Mouse (Mus musculus): ENCODE measurements at regions not wholly inside any gene's neighbourhood (a gene's known extent, or its start where the extent isn't known, plus 50 kb on each side); places are given as distances from the start of the nearest gene placed in this dataset.
A peak's percentile ranks its signal among the peaks of the same experiment; 100 is the strongest.

GRCm38 (mm10) chr4:39926021-39926591 lies 216.8 kb upstream of the Aco1 start:
- DNase-seq (ENCODE audit: low spot score in 2 of 2), result no peak

DNA sequence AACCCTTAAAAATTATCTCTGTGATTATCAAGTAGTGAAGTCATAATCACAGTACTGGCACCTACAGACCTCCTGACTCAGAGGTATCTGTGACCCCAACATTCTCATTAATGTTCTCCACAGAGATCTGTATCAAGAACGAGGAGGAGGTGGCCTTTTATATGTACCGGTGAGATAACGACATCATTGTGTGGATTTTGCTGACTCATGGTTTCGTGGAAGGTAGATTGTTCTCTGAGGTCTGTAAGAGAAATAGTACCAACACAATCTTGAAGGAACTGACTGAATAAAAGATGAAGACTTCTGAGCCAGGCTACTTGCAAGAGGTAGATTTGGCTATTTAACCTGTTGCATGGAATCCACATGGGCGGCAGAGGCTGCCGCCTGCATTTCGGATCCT lies 216.3 kb upstream of the Aco1 start:
- no peak for DNase-seq (ENCODE audit: low spot score in 2 of 2)

DNA sequence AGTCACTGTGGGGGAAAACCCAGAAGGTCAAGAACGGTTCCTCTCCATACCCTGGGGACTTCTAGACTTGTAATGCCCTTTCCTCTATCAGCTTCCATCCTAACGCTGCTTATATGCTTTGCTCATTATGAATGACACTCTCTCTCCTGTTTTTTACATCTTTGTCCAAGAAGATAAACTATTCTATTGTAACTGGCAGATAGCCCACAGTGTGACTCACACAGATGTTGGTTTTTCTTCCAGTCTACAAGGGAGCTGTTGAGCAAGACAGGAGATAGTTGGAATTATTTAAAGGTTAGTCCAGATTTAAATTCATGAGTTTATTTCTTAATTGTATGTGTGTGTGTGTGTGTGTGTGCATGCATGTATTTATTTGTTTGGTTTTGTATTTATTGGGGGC lies 214.4 kb upstream of the Aco1 start:
- no peak for DNase-seq (ENCODE audit: low spot score in 2 of 2)

GRCm38 (mm10) chr4:39934025-39934708 lies 208.7 kb upstream of the Aco1 start:
- DNase-seq (ENCODE audit: low spot score in 2 of 2), result no peak

- DNase-seq (ENCODE audit: low spot score in 2 of 2), result no peak
These were observed 184.2 kb upstream of the Aco1 start for GRCm38 (mm10) chr4:39958687-39959086.

DNA sequence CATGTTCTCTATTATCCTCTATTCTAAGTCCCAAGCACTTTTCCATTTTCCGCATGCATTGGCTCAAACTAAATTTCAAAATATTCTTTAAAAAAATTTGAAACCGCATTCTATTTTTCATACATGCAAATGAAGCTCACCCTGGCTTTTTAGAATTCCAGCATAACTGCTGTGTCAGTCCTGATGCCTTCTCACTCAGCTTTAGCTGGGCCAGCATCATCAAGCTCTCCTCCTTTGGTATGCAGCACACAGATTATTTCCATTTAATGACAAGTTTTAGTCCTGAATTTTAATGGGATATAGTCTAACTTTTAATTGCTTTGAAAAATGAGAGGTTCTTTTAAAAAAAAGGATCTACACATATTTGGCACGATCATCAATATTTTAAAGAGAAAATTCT lies 174.9 kb upstream of the Aco1 start:
- DNase-seq (ENCODE audit: low spot score in 2 of 2), result no peak

DNA sequence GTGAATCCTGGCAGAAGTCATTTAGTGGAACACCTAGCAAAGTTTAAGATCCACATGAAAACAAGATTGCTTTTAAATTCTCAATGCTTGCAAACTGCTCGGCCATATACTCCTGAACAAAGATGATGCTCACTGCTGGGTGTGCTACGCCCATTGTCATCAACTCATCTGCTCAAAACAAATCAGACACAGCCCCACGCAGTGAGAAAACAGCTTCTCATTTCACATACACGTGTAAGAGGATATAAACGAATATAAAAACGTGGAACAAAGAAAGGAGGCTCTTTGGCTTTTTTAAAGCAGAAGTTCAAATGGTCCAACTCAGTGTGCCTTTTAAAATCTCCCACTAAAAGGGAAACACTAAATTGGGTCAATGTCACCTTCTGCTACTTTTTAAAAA lies 151.5 kb upstream of the Aco1 start:
- DNase-seq (ENCODE audit: low spot score in 2 of 2), result no peak

GRCm38 (mm10) chr4:39991851-39992250 lies 151.0 kb upstream of the Aco1 start:
- DNase-seq (ENCODE audit: low spot score in 2 of 2), result no peak

DNA sequence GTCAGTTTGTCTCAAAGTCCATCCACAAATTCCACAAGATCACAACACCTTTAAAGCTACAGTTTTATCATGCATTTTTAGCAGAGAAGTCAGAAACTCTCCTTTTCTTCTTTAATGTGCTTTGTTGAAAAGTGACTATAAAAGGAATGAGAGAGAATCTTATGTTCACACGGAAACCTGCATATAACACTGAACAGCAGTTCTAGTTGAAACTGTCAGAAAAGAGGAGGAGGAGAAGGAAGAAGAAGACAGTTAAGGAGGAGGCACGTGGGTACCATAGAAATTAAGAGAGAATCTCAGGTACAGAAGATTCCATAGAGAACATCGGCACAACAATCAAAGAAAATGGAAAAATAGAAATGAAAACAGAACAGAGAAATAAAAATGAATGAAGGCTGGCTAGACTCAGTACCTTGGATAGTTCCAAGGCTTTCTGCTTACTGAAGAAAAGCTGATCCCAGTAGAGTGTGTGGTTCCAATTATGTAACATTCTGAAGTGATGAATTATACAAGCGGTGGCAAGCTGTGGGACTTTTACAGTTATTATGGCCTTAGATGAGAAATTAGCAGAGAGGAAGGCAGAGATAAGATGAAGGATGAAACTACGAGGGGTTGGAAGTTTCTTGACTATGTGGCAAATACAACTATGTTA lies 144.0 kb upstream of the Aco1 start:
- DNase-seq (ENCODE audit: low spot score in 2 of 2), result no peak

DNA sequence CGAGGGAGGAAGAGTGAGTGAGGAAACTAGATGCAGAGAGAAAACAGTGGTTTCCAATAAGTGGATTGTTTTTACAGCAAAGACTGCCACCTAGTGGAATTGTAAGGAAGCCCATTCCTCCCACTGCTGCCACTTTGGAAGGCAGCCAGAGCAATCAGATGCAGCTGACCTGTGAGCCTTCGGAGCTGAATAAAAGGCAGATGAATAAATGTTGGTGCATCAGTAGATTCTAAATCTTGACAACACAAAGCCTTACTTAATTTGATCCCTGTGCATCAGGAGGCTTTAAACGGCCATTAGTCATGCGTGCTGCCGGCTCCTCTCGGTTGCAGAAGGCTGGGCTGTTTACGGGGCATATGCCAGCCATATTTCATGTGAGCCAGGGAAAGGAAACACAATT lies 128.2 kb upstream of the Aco1 start:
- DNase-seq (ENCODE audit: low spot score in 2 of 2), result peak; percentile 60 to 80

GRCm38 (mm10) chr4:40016856-40017255 lies 126.0 kb upstream of the Aco1 start:
- no peak for DNase-seq (ENCODE audit: low spot score in 2 of 2)

GRCm38 (mm10) chr4:40018208-40018607 lies 124.7 kb upstream of the Aco1 start:
- DNase-seq (ENCODE audit: low spot score in 2 of 2), result peak in 1 of 2 experiments; percentile 12

GRCm38 (mm10) chr4:40031361-40031760 lies 111.5 kb upstream of the Aco1 start:
- no peak for DNase-seq (ENCODE audit: low spot score in 2 of 2)

GRCm38 (mm10) chr4:40047846-40048245 lies 95.0 kb upstream of the Aco1 start:
- DNase-seq (ENCODE audit: low spot score in 2 of 2), result peak in 1 of 2 experiments; percentile 62

GRCm38 (mm10) chr4:40049086-40049485 lies 93.8 kb upstream of the Aco1 start:
- DNase-seq (ENCODE audit: low spot score in 2 of 2), result no peak

- no peak for DNase-seq (ENCODE audit: low spot score in 2 of 2)
These were observed 91.0 kb upstream of the Aco1 start for GRCm38 (mm10) chr4:40051848-40052247.

- no peak for DNase-seq (ENCODE audit: low spot score in 2 of 2)
These were observed 89.5 kb upstream of the Aco1 start for GRCm38 (mm10) chr4:40053391-40053790.

GRCm38 (mm10) chr4:40063751-40064456 lies 79.0 kb upstream of the Aco1 start:
- no peak for DNase-seq (ENCODE audit: low spot score in 2 of 2)

- DNase-seq (ENCODE audit: low spot score in 2 of 2), result peak in 1 of 2 experiments; percentile 45
These were observed 78.4 kb upstream of the Aco1 start for GRCm38 (mm10) chr4:40064457-40064836.

- DNase-seq (ENCODE audit: low spot score in 2 of 2), result no peak
These were observed 71.8 kb upstream of the Aco1 start for GRCm38 (mm10) chr4:40070959-40071634.

- no peak for DNase-seq (ENCODE audit: low spot score in 2 of 2)
These were observed 61.8 kb upstream of the Aco1 start for GRCm38 (mm10) chr4:40081035-40081434.

GRCm38 (mm10) chr4:40090295-40090694 lies 52.6 kb upstream of the Aco1 start:
- no peak for DNase-seq (ENCODE audit: low spot score in 2 of 2)
